Mouse (Mus musculus) lung, embryonic 14.5 days (tissue): ENCODE data around the gene Six1. TPM values are rescaled to one million over a fixed set of nuclear protein-coding genes. Genes with fewer than 3 reads are reported as not detected.

Source experiments
- ATAC-seq: fragments of 200-750 bp; cut with Nextera tagmentation; 2 replicates; pipeline ENCODE4 v1.8.0; 2017; ENCODE audit warnings: mild to moderate bottlenecking, moderate TSS enrichment, moderate library complexity; ENCODE audit not compliant: insufficient read depth
- DNase-seq: peaks from one replicate; pipeline ENCODE4 v3.0.0-alpha.2; 2015
- H3K27ac ChIP-seq: fragments of 300-500 bp; sonication (generic); 2 replicates; pipeline ENCODE4 v1.5.1; 2014; ENCODE audit warnings: low read depth, mild to moderate bottlenecking, moderate library complexity
- H3K27me3 ChIP-seq: fragments of 300-500 bp; sonication (generic); 2 replicates; pipeline ENCODE4 v1.6.1; 2014; ENCODE audit warnings: low read length, control low read depth; ENCODE audit not compliant: insufficient read depth
- H3K36me3 ChIP-seq: fragments of 300-500 bp; sonication (generic); 2 replicates; pipeline ENCODE4 v1.6.1; 2014; ENCODE audit warnings: control low read depth; ENCODE audit not compliant: insufficient read depth
- H3K4me1 ChIP-seq: fragments of 300-500 bp; sonication (generic); 2 replicates; pipeline ENCODE4 v1.6.1; 2014; ENCODE audit warnings: antibody characterized with exemption, control low read depth; ENCODE audit not compliant: insufficient read depth
- H3K4me2 ChIP-seq: fragments of 300-500 bp; sonication (generic); 2 replicates; pipeline ENCODE4 v1.6.1; 2014; ENCODE audit warnings: mild to moderate bottlenecking
- H3K4me3 ChIP-seq: fragments of 300-500 bp; sonication (generic); 2 replicates; pipeline ENCODE4 v1.5.1; 2014; ENCODE audit warnings: low read depth, low read length
- H3K9ac ChIP-seq: fragments of 300-500 bp; sonication (generic); 2 replicates; pipeline ENCODE4 v1.6.1; 2014
- H3K9me3 ChIP-seq: fragments of 300-500 bp; sonication (generic); 2 replicates; pipeline ENCODE4 v1.6.1; 2016; ENCODE audit warnings: low read depth, low read length, control low read depth
- CTCF ChIP-seq: IDR thresholded peaks from 2 replicates; pipeline ENCODE4 v1.5.1; 2016; ENCODE audit warnings: antibody characterized with exemption, low read depth
- WGBS: fragments of 180-500 bp; shearing (Covaris S2); extraction: QIAGEN DNeasy Blood & Tissue Kit; methylation state at CpG from one replicate; pipeline ENCODE4 v1.1.7; 2014; 5-methylcytosine and 5-hydroxymethylcytosine counted together
- polyA plus RNA-seq: library from polyadenylated mRNA; unstranded; fragments of >200 nt; fragmentation: Nextera tagmentation; extraction: Ambion mirVana; gene quantifications from 2 replicates; pipeline ENCODE4 v1.2.1, GENCODE M21; 2014

Gene Six1
- polyA plus RNA-seq, 1 experiment from 2014 or later: 0.45 TPM

- no peak overlapping the region for H3K27ac ChIP-seq
- 4% methylated on average over 18 of the region's 18 CpGs for WGBS
- no peaks in the 10 kb centered on the region for H3K36me3 ChIP-seq
- ATAC-seq: no peak
- no peak for DNase-seq
- peaks cover 92% of the 10 kb centered on the region for H3K27me3 ChIP-seq
- H3K4me1 ChIP-seq: no peaks in the 10 kb centered on the region
- no peak for TF ChIP-seq CTCF
- H3K4me2 ChIP-seq: no peak overlapping the region
- no peak overlapping the region for H3K9ac ChIP-seq
- H3K4me3 ChIP-seq: no peak overlapping the region
- no peaks in the 10 kb centered on the region for H3K9me3 ChIP-seq
Observed at GRCm38 (mm10) chr12:73039939-73040562, 13.6 kb downstream of the Six1 start.

- H3K9me3 ChIP-seq: no peaks in the 10 kb centered on the region
- H3K9ac ChIP-seq: no peak overlapping the region
- H3K36me3 ChIP-seq: no peaks in the 10 kb centered on the region
- TF ChIP-seq CTCF: no peak
- WGBS: 3% methylated on average over 41 of the region's 41 CpGs
- ATAC-seq (no peak), DNase-seq (no peak)
- no peak overlapping the region for H3K27ac ChIP-seq
- H3K4me3 ChIP-seq: no peak overlapping the region
- H3K4me2 ChIP-seq: 0 out of 2 replicates have a peak overlapping the region, but pooled peaks have one; percentile 12
- no peaks in the 10 kb centered on the region for H3K4me1 ChIP-seq
- H3K27me3 ChIP-seq: peaks cover 92% of the 10 kb centered on the region
Observed at GRCm38 (mm10) chr12:73038992-73039938, 14.4 kb downstream of the Six1 start.

DNA sequence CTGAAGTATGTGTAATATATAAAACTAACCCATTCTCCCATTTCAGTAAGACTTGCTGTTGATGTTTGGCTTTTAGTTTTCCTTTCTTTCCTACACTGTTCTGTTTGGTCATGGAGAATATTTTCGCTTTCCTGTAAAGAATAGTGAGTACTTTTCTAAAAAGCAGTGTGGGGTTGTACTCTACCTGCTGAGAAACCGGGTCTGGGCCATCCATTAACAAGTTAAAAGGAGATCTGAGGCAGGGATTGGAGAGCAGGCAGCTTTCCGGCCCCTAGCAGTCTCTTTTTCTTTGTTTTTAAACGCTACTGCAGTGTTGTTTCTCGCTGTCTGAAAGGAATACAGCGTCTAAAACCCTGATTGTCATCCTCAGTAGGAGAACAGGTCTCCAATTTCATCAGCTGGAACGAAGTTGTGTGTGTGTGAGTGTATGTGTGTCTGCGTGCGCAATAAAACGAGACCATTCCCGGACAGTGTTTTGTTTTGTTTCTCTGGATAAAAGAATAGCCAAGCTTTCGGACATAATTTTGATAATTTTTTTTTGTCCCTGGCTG lies 15.2 kb downstream of the Six1 start:
- WGBS: 3% methylated on average over 12 of the region's 12 CpGs
- no peak for DNase-seq
- TF ChIP-seq CTCF: no peak
- H3K27ac ChIP-seq: no peak overlapping the region
- no peaks in the 10 kb centered on the region for H3K9me3 ChIP-seq
- no peak overlapping the region for H3K4me3 ChIP-seq
- H3K36me3 ChIP-seq: no peaks in the 10 kb centered on the region
- ATAC-seq: no peak
- no peaks in the 10 kb centered on the region for H3K4me1 ChIP-seq
- no peak overlapping the region for H3K9ac ChIP-seq
- H3K27me3 ChIP-seq: peaks cover 92% of the 10 kb centered on the region
- H3K4me2 ChIP-seq: no peak overlapping the region

GRCm38 (mm10) chr12:73037385-73038160 lies 16.1 kb downstream of the Six1 start:
- ATAC-seq (no peak), DNase-seq (no peak)

GRCm38 (mm10) chr12:73034901-73035895 lies 18.5 kb downstream of the Six1 start:
- DNase-seq (peak; percentile 46), ATAC-seq (peak; percentile 65; the same call in 1 of the 2 replicates)
- H3K9ac ChIP-seq: peak overlapping the region; percentile 2; the same call in 1 of the 2 replicates
- H3K4me1 ChIP-seq: no peaks in the 10 kb centered on the region
- TF ChIP-seq CTCF: no peak
- peak overlapping the region; percentile 46 for H3K4me2 ChIP-seq
- no peaks in the 10 kb centered on the region for H3K36me3 ChIP-seq
- no peaks in the 10 kb centered on the region for H3K9me3 ChIP-seq
- H3K4me3 ChIP-seq: peak overlapping the region; percentile 20
- WGBS: 5% methylated on average over 42 of the region's 43 CpGs
- H3K27me3 ChIP-seq: peaks cover 77% of the 10 kb centered on the region
- H3K27ac ChIP-seq: no peak overlapping the region

More at GRCm38 (mm10) chr12:73037385-73038160, 16.1 kb downstream of the Six1 start:
- Histone ChIP-seq H3K4me2 (no peak overlapping the region), H3K9ac (no peak overlapping the region), H3K4me3 (no peak overlapping the region), H3K9me3 (no peaks in the 10 kb centered on the region), H3K4me1 (no peaks in the 10 kb centered on the region), H3K36me3 (no peaks in the 10 kb centered on the region), H3K27ac (no peak overlapping the region), H3K27me3 (peaks cover 90% of the 10 kb centered on the region)
- no peak for TF ChIP-seq CTCF
- 13% methylated on average over 7 of the region's 7 CpGs for WGBS

- no peak for TF ChIP-seq CTCF
- ATAC-seq: no peak
- H3K27ac ChIP-seq: no peak overlapping the region
Observed at GRCm38 (mm10) chr12:73032665-73033064, 21.0 kb downstream of the Six1 start.

More at GRCm38 (mm10) chr12:73032665-73033064, 21.0 kb downstream of the Six1 start:
- no peaks in the 10 kb centered on the region for H3K4me1 ChIP-seq
- no peaks in the 10 kb centered on the region for H3K36me3 ChIP-seq
- H3K9ac ChIP-seq: no peak overlapping the region
- H3K4me2 ChIP-seq: no peak overlapping the region
- no peak for DNase-seq
- 70% methylated on average over 3 of the region's 3 CpGs for WGBS
- H3K9me3 ChIP-seq: no peaks in the 10 kb centered on the region
- no peak overlapping the region for H3K4me3 ChIP-seq
- H3K27me3 ChIP-seq: peaks cover 52% of the 10 kb centered on the region
